Mouse (Mus musculus) embryonic fibroblast, embryonic 13.5 days (primary cell): Measurements from ENCODE around the gene Pcdh19.

Source experiments
- CTCF ChIP-seq: IDR thresholded peaks from 2 replicates; pipeline ENCODE4 v1.5.1; 2011; ENCODE audit warnings: mild to moderate bottlenecking, control low read depth, low read length, moderate library complexity, borderline replicate concordance; ENCODE audit not compliant: insufficient read depth
- POLR2A ChIP-seq: IDR thresholded peaks from 2 replicates; pipeline ENCODE4 v1.6.1; 2011; ENCODE audit warnings: low read depth, mild to moderate bottlenecking, control low read depth, low read length, moderate library complexity

DNA sequence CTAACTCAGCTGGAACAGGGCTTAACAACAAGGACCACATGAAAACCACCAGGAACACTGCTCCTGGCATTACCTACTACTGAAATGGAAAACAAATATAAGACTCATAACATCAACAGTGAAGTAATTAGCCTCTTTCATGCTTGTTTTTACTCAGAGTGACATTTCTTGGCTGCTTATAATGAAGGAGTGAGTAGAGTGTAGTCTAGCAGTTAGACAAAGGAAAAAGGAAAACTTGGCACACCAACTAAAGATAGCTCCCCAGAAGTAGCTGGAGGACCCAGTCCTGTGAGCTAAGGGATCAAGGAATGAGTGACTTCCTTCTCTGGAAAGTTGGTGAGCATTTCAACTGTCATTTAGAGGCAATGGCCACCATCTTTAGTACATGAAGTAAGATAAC lies 49.3 kb downstream of the Pcdh19 start:
- no peak for TF ChIP-seq CTCF
- TF ChIP-seq POLR2A: no peak
